Mouse (Mus musculus): Measurements from ENCODE around the gene Cldn13. TPM values are rescaled to one million over a fixed set of nuclear protein-coding genes. Genes with fewer than 3 reads are reported as not detected.
"Not testable (repeated sequence)": the region's sequence is repeated elsewhere in the genome, so short reads cannot be mapped to it uniquely, and the experiment has no call there.

Gene Cldn13
- polyA plus RNA-seq, 1 experiment from 2014 or later: 6.4 TPM

GRCm38 (mm10) chr5:134939069-134939468, 23.7 kb upstream of the Cldn13 start:
- H3K9ac ChIP-seq (ENCODE audit: low read depth, low read length): no peak overlapping the region
- 0 out of 2 replicates have a peak, but pooled peaks cover under 1% of the 10 kb centered on the region for H3K36me3 ChIP-seq (ENCODE audit: control insufficient read depth, insufficient read depth, low read length)
- no peak overlapping the region for H3K27ac ChIP-seq (ENCODE audit: low read length)
- no peaks in the 10 kb centered on the region for H3K4me1 ChIP-seq (ENCODE audit: control insufficient read depth, insufficient read depth, low read length)
- WGBS: 80% methylated on average over 3 of the region's 3 CpGs
- ATAC-seq: no peak
- H3K9me3 ChIP-seq (ENCODE audit: control insufficient read depth, low read length): no peaks in the 10 kb centered on the region
- no peaks in the 10 kb centered on the region for H3K27me3 ChIP-seq (replicated peaks; ENCODE audit: control insufficient read depth, insufficient read depth, low read length)
- no peak overlapping the region for H3K4me3 ChIP-seq (ENCODE audit: low read length)
- no peak overlapping the region for H3K4me2 ChIP-seq (ENCODE audit: low read depth, low read length)

GRCm38 (mm10) chr5:134936626-134937185, 21.4 kb upstream of the Cldn13 start:
- Histone ChIP-seq H3K4me3 (ENCODE audit: low read length) (no peak overlapping the region), H3K27ac (ENCODE audit: low read length) (no peak overlapping the region), H3K9me3 (ENCODE audit: control insufficient read depth, low read length) (no peaks in the 10 kb centered on the region), H3K4me2 (ENCODE audit: low read depth, low read length) (no peak overlapping the region), H3K27me3 (replicated peaks; ENCODE audit: control insufficient read depth, insufficient read depth, low read length) (no peaks in the 10 kb centered on the region), H3K36me3 (ENCODE audit: control insufficient read depth, insufficient read depth, low read length) (0 out of 2 replicates have a peak, but pooled peaks cover 6% of the 10 kb centered on the region), H3K9ac (ENCODE audit: low read depth, low read length) (no peak overlapping the region), H3K4me1 (ENCODE audit: control insufficient read depth, insufficient read depth, low read length) (peaks cover 5% of the 10 kb centered on the region)
- WGBS: 88% methylated on average over 6 of the region's 6 CpGs
- ATAC-seq: no peak

GRCm38 (mm10) chr5:134936051-134936450, 20.7 kb upstream of the Cldn13 start:
- no peak overlapping the region for H3K27ac ChIP-seq (ENCODE audit: low read length)
- H3K36me3 ChIP-seq (ENCODE audit: control insufficient read depth, insufficient read depth, low read length): 0 out of 2 replicates have a peak, but pooled peaks cover 6% of the 10 kb centered on the region
- no peak overlapping the region for H3K4me2 ChIP-seq (ENCODE audit: low read depth, low read length)
- WGBS: 94% methylated on average over 6 of the region's 6 CpGs
- no peak for ATAC-seq
- H3K4me1 ChIP-seq (ENCODE audit: control insufficient read depth, insufficient read depth, low read length): peaks cover 5% of the 10 kb centered on the region
- no peaks in the 10 kb centered on the region for H3K9me3 ChIP-seq (ENCODE audit: control insufficient read depth, low read length)
- H3K9ac ChIP-seq (ENCODE audit: low read depth, low read length): no peak overlapping the region
- H3K27me3 ChIP-seq (replicated peaks; ENCODE audit: control insufficient read depth, insufficient read depth, low read length): no peaks in the 10 kb centered on the region
- no peak overlapping the region for H3K4me3 ChIP-seq (ENCODE audit: low read length)

GRCm38 (mm10) chr5:134934666-134935065, 19.3 kb upstream of the Cldn13 start:
- Histone ChIP-seq H3K27ac (ENCODE audit: low read length) (no peak overlapping the region), H3K9ac (ENCODE audit: low read depth, low read length) (no peak overlapping the region), H3K27me3 (replicated peaks; ENCODE audit: control insufficient read depth, insufficient read depth, low read length) (no peaks in the 10 kb centered on the region), H3K36me3 (ENCODE audit: control insufficient read depth, insufficient read depth, low read length) (0 out of 2 replicates have a peak, but pooled peaks cover 6% of the 10 kb centered on the region), H3K4me2 (ENCODE audit: low read depth, low read length) (no peak overlapping the region), H3K9me3 (ENCODE audit: control insufficient read depth, low read length) (no peaks in the 10 kb centered on the region), H3K4me1 (ENCODE audit: control insufficient read depth, insufficient read depth, low read length) (peaks cover 5% of the 10 kb centered on the region), H3K4me3 (ENCODE audit: low read length) (no peak overlapping the region)
- no peak for ATAC-seq
- 81% methylated on average over 3 of the region's 3 CpGs for WGBS

GRCm38 (mm10) chr5:134933686-134934085, 18.4 kb upstream of the Cldn13 start:
- not testable (repeated sequence) for H3K9ac ChIP-seq (ENCODE audit: low read depth, low read length); H3K4me3 ChIP-seq (ENCODE audit: low read length); H3K27me3 ChIP-seq (replicated peaks; ENCODE audit: control insufficient read depth, insufficient read depth, low read length); H3K36me3 ChIP-seq (ENCODE audit: control insufficient read depth, insufficient read depth, low read length); H3K4me1 ChIP-seq (ENCODE audit: control insufficient read depth, insufficient read depth, low read length); H3K9me3 ChIP-seq (ENCODE audit: control insufficient read depth, low read length); H3K4me2 ChIP-seq (ENCODE audit: low read depth, low read length); ATAC-seq; H3K27ac ChIP-seq (ENCODE audit: low read length)
- 85% methylated on average over 5 of the region's 5 CpGs for WGBS

- Histone ChIP-seq H3K4me1 (ENCODE audit: control insufficient read depth, insufficient read depth, low read length) (peaks cover 5% of the 10 kb centered on the region), H3K9me3 (ENCODE audit: control insufficient read depth, low read length) (no peaks in the 10 kb centered on the region), H3K36me3 (ENCODE audit: control insufficient read depth, insufficient read depth, low read length) (0 out of 2 replicates have a peak, but pooled peaks cover 6% of the 10 kb centered on the region), H3K27ac (ENCODE audit: low read length) (no peak overlapping the region), H3K4me3 (ENCODE audit: low read length) (no peak overlapping the region), H3K27me3 (replicated peaks; ENCODE audit: control insufficient read depth, insufficient read depth, low read length) (no peaks in the 10 kb centered on the region), H3K9ac (ENCODE audit: low read depth, low read length) (no peak overlapping the region), H3K4me2 (ENCODE audit: low read depth, low read length) (peak overlapping the region; percentile 85)
- 93% methylated on average over 8 of the region's 8 CpGs for WGBS
- no peak for ATAC-seq
Measured at GRCm38 (mm10) chr5:134933281-134933680, 18.0 kb upstream of the Cldn13 start.

GRCm38 (mm10) chr5:134932903-134933276, 17.6 kb upstream of the Cldn13 start:
- peak overlapping the region; percentile 79 for H3K4me3 ChIP-seq (ENCODE audit: low read length)
- peaks cover 5% of the 10 kb centered on the region for H3K4me1 ChIP-seq (ENCODE audit: control insufficient read depth, insufficient read depth, low read length)
- ATAC-seq: peak; percentile 65
- peak overlapping the region; percentile 95 for H3K27ac ChIP-seq (ENCODE audit: low read length)
- H3K27me3 ChIP-seq (replicated peaks; ENCODE audit: control insufficient read depth, insufficient read depth, low read length): no peaks in the 10 kb centered on the region
- 46% methylated on average over 9 of the region's 9 CpGs for whole genome bisulfite sequencing
- H3K36me3 ChIP-seq (ENCODE audit: control insufficient read depth, insufficient read depth, low read length): 0 out of 2 replicates have a peak, but pooled peaks cover 6% of the 10 kb centered on the region
- no peaks in the 10 kb centered on the region for H3K9me3 ChIP-seq (ENCODE audit: control insufficient read depth, low read length)
- peak overlapping the region; percentile 90 for H3K9ac ChIP-seq (ENCODE audit: low read depth, low read length)
- peak overlapping the region; percentile 85 for H3K4me2 ChIP-seq (ENCODE audit: low read depth, low read length)

GRCm38 (mm10) chr5:134932179-134932902, 17.0 kb upstream of the Cldn13 start, which contains the start of gene Mettl27:
TSS of gene Mettl27 (plus strand) at chr5:134932368.
- H3K4me2 ChIP-seq (ENCODE audit: low read depth, low read length): peak within 1 kb of the TSS; percentile 85
- peak within 1 kb of the TSS; percentile 95 for H3K27ac ChIP-seq (ENCODE audit: low read length)
- under 1% methylated on average over 41 of the region's 41 CpGs for WGBS
- no peaks in the 10 kb centered on the region for H3K9me3 ChIP-seq (ENCODE audit: control insufficient read depth, low read length)
- peaks cover 5% of the 10 kb centered on the region for H3K4me1 ChIP-seq (ENCODE audit: control insufficient read depth, insufficient read depth, low read length)
- ATAC-seq: peak; percentile 96
- 0 out of 2 replicates have a peak, but pooled peaks cover 6% of the 10 kb centered on the region for H3K36me3 ChIP-seq (ENCODE audit: control insufficient read depth, insufficient read depth, low read length)
- H3K27me3 ChIP-seq (replicated peaks; ENCODE audit: control insufficient read depth, insufficient read depth, low read length): no peaks in the 10 kb centered on the region
- H3K9ac ChIP-seq (ENCODE audit: low read depth, low read length): peak within 1 kb of the TSS; percentile 90
- H3K4me3 ChIP-seq (ENCODE audit: low read length): peak within 1 kb of the TSS; percentile 79

GRCm38 (mm10) chr5:134929988-134930387, 14.7 kb upstream of the Cldn13 start:
- Histone ChIP-seq H3K9ac (ENCODE audit: low read depth, low read length) (no peak overlapping the region), H3K9me3 (ENCODE audit: control insufficient read depth, low read length) (no peaks in the 10 kb centered on the region), H3K27ac (ENCODE audit: low read length) (no peak overlapping the region), H3K4me2 (ENCODE audit: low read depth, low read length) (no peak overlapping the region), H3K4me3 (ENCODE audit: low read length) (no peak overlapping the region), H3K27me3 (replicated peaks; ENCODE audit: control insufficient read depth, insufficient read depth, low read length) (no peaks in the 10 kb centered on the region), H3K4me1 (ENCODE audit: control insufficient read depth, insufficient read depth, low read length) (peaks cover 5% of the 10 kb centered on the region), H3K36me3 (ENCODE audit: control insufficient read depth, insufficient read depth, low read length) (0 out of 2 replicates have a peak, but pooled peaks cover 6% of the 10 kb centered on the region)
- 75% methylated on average over 2 of the region's 2 CpGs for WGBS
- ATAC-seq: no peak

All from intestine, embryonic 16.5 days (tissue).